Mouse (Mus musculus): ENCODE measurements around the gene Pik3r2. TPM values are rescaled to one million over a fixed set of nuclear protein-coding genes. Genes with fewer than 3 reads are reported as not detected.
A peak's percentile ranks its signal among the peaks of the same experiment; 100 is the strongest.

Gene Pik3r2
- polyA plus RNA-seq, 1 experiment = 51.5 TPM

GRCm38 (mm10) chr8:70746676-70747075, 29.8 kb downstream of the Pik3r2 start:
- H3K36me3 ChIP-seq (replicated peaks; ENCODE audit: low read length) = no peaks in the 10 kb centered on the region
- H3K4me1 ChIP-seq = peaks cover 29% of the 10 kb centered on the region
- no peaks in the 10 kb centered on the region for H3K9me3 ChIP-seq
- TF ChIP-seq GATA1 (IDR thresholded peaks at IDR 0.05; ENCODE audit: borderline replicate concordance, low read length) = no peak
- no peak for TF ChIP-seq FLI1 (IDR thresholded peaks at IDR 0.05; ENCODE audit: low read length)
- H3K27me3 ChIP-seq (replicated peaks) = peaks cover 88% of the 10 kb centered on the region
- H3K4me3 ChIP-seq (replicated peaks) = peak overlapping the region; percentile 42

GRCm38 (mm10) chr8:70745691-70746220, 30.8 kb downstream of the Pik3r2 start:
- H3K4me3 ChIP-seq (replicated peaks) = no peak overlapping the region
- TF ChIP-seq FLI1 (IDR thresholded peaks at IDR 0.05; ENCODE audit: low read length) = no peak
- no peak for TF ChIP-seq GATA1 (IDR thresholded peaks at IDR 0.05; ENCODE audit: borderline replicate concordance, low read length)
- no peaks in the 10 kb centered on the region for H3K9me3 ChIP-seq
- peaks cover 29% of the 10 kb centered on the region for H3K4me1 ChIP-seq
- H3K36me3 ChIP-seq (replicated peaks; ENCODE audit: low read length) = no peaks in the 10 kb centered on the region
- peaks cover 97% of the 10 kb centered on the region for H3K27me3 ChIP-seq (replicated peaks)

- Histone ChIP-seq H3K27me3 (replicated peaks) (peaks cover 97% of the 10 kb centered on the region), H3K4me3 (replicated peaks) (no peak overlapping the region), H3K4me1 (peaks cover 29% of the 10 kb centered on the region), H3K36me3 (replicated peaks; ENCODE audit: low read length) (no peaks in the 10 kb centered on the region), H3K9me3 (no peaks in the 10 kb centered on the region)
- no peak for TF ChIP-seq FLI1 (IDR thresholded peaks at IDR 0.05; ENCODE audit: low read length)
- no peak for TF ChIP-seq GATA1 (IDR thresholded peaks at IDR 0.05; ENCODE audit: borderline replicate concordance, low read length)
Measured at GRCm38 (mm10) chr8:70744806-70745205, 31.7 kb downstream of the Pik3r2 start.

GRCm38 (mm10) chr8:70743656-70744590, 32.6 kb downstream of the Pik3r2 start:
- Histone ChIP-seq H3K27me3 (replicated peaks) (peaks cover 89% of the 10 kb centered on the region), H3K9me3 (no peaks in the 10 kb centered on the region), H3K4me3 (replicated peaks) (peak overlapping the region; percentile 87), H3K36me3 (replicated peaks; ENCODE audit: low read length) (no peaks in the 10 kb centered on the region), H3K4me1 (peaks cover 29% of the 10 kb centered on the region)
- TF ChIP-seq GATA1 (IDR thresholded peaks at IDR 0.05; ENCODE audit: borderline replicate concordance, low read length) = no peak
- TF ChIP-seq FLI1 (IDR thresholded peaks at IDR 0.05; ENCODE audit: low read length) = no peak

GRCm38 (mm10) chr8:70742981-70743655, 33.4 kb downstream of the Pik3r2 start:
- Histone ChIP-seq H3K4me1 (peaks cover 29% of the 10 kb centered on the region), H3K9me3 (no peaks in the 10 kb centered on the region), H3K36me3 (replicated peaks; ENCODE audit: low read length) (no peaks in the 10 kb centered on the region), H3K27me3 (replicated peaks) (peaks cover 85% of the 10 kb centered on the region), H3K4me3 (replicated peaks) (peak overlapping the region; percentile 87)
- no peak for TF ChIP-seq GATA1 (IDR thresholded peaks at IDR 0.05; ENCODE audit: borderline replicate concordance, low read length)
- no peak for TF ChIP-seq FLI1 (IDR thresholded peaks at IDR 0.05; ENCODE audit: low read length)

GRCm38 (mm10) chr8:70742176-70742575, 34.3 kb downstream of the Pik3r2 start:
- TF ChIP-seq GATA1 (IDR thresholded peaks at IDR 0.05; ENCODE audit: borderline replicate concordance, low read length) (no peak), FLI1 (IDR thresholded peaks at IDR 0.05; ENCODE audit: low read length) (no peak)
- Histone ChIP-seq H3K9me3 (no peaks in the 10 kb centered on the region), H3K4me3 (replicated peaks) (no peak overlapping the region), H3K4me1 (peaks cover 29% of the 10 kb centered on the region), H3K36me3 (replicated peaks; ENCODE audit: low read length) (no peaks in the 10 kb centered on the region), H3K27me3 (replicated peaks) (peaks cover 78% of the 10 kb centered on the region)

- Histone ChIP-seq H3K9me3 (no peaks in the 10 kb centered on the region), H3K36me3 (replicated peaks; ENCODE audit: low read length) (no peaks in the 10 kb centered on the region), H3K27me3 (replicated peaks) (peaks cover 76% of the 10 kb centered on the region), H3K4me3 (replicated peaks) (no peak overlapping the region), H3K4me1 (peaks cover 31% of the 10 kb centered on the region)
- TF ChIP-seq FLI1 (IDR thresholded peaks at IDR 0.05; ENCODE audit: low read length) = no peak
- no peak for TF ChIP-seq GATA1 (IDR thresholded peaks at IDR 0.05; ENCODE audit: borderline replicate concordance, low read length)
Measured at GRCm38 (mm10) chr8:70741661-70742060, 34.9 kb downstream of the Pik3r2 start.

GRCm38 (mm10) chr8:70738211-70738610, 38.3 kb downstream of the Pik3r2 start:
- H3K9me3 ChIP-seq = no peaks in the 10 kb centered on the region
- no peak for TF ChIP-seq FLI1 (IDR thresholded peaks at IDR 0.05; ENCODE audit: low read length)
- TF ChIP-seq GATA1 (IDR thresholded peaks at IDR 0.05; ENCODE audit: borderline replicate concordance, low read length) = no peak
- no peak overlapping the region for H3K4me3 ChIP-seq (replicated peaks)
- H3K27me3 ChIP-seq (replicated peaks) = peaks cover 48% of the 10 kb centered on the region
- H3K4me1 ChIP-seq = peaks cover 8% of the 10 kb centered on the region
- H3K36me3 ChIP-seq (replicated peaks; ENCODE audit: low read length) = no peaks in the 10 kb centered on the region

GRCm38 (mm10) chr8:70737705-70738104, 38.8 kb downstream of the Pik3r2 start:
- H3K36me3 ChIP-seq (replicated peaks; ENCODE audit: low read length) = no peaks in the 10 kb centered on the region
- H3K4me3 ChIP-seq (replicated peaks) = no peak overlapping the region
- H3K4me1 ChIP-seq = peaks cover 5% of the 10 kb centered on the region; the same call in 1 of the 2 replicates
- TF ChIP-seq GATA1 (IDR thresholded peaks at IDR 0.05; ENCODE audit: borderline replicate concordance, low read length) (no peak), FLI1 (IDR thresholded peaks at IDR 0.05; ENCODE audit: low read length) (no peak)
- no peaks in the 10 kb centered on the region for H3K9me3 ChIP-seq
- H3K27me3 ChIP-seq (replicated peaks) = peaks cover 48% of the 10 kb centered on the region
